Mouse (Mus musculus): ENCODE measurements around the gene Rab22a. TPM values are rescaled to one million over a fixed set of nuclear protein-coding genes. Genes with fewer than 3 reads are reported as not detected.
A peak's percentile ranks its signal among the peaks of the same experiment; 100 is the strongest.
"Not testable (repeated sequence)": the region's sequence is repeated elsewhere in the genome, so short reads cannot be mapped to it uniquely, and the experiment has no call there.

Rab22a gene
- 10 to 100 TPM; 30.1 to 30.2 TPM for total RNA-seq (2021)
- long read RNA-seq, experiment 1, full-length matches to known transcripts, result 127 of 135 reads
- long read RNA-seq, experiment 1, partial matches to known transcripts, result 3 of 135 reads
- long read RNA-seq, experiment 1, other reads (novel, unspliced or antisense), result 5 of 135 reads
- long read RNA-seq, experiment 2, full-length matches to known transcripts, result 88 of 98 reads
- long read RNA-seq, experiment 2, partial matches to known transcripts, result 2 of 98 reads
- long read RNA-seq, experiment 2, other reads (novel, unspliced or antisense), result 8 of 98 reads

GRCm38 (mm10) chr2:173659057-173659925, at the start of gene Rab22a:
Gene Rab22a (plus strand): TSS chr2:173659760.
- peak; percentile 99 for DNase-seq
- intact Hi-C loops (cut with DNase I), result loop anchor here (10.0 kb wide), 1 partner anchor 416 kb away; the partner anchor contains the start of gene Stx16

GRCm38 (mm10) chr2:173615378-173616081, 44.0 kb upstream of the Rab22a start:
- intact Hi-C loops (cut with DNase I), result no loop called here
- DNase-seq, result no peak

GRCm38 (mm10) chr2:173616156-173616555, 43.4 kb upstream of the Rab22a start:
- intact Hi-C loops (cut with DNase I), result no loop called here
- no peak for DNase-seq

DNA sequence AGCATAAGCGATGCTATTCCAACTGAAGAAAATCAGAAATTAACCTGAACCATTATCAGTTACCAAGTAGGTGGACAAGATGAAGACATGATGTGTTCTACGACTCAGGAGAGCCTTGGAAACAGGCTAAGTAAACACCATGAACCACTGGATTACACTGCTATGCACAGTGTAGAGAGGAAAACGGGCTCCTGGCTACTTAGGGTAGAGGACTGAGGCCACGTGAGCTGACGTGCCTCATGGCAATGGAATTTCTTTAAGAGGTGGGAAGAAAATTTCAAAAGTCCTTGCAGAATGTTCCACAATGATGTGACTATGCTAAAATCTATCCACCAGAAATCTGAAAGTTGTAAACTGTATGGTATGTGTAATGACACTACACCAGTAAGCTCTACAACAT, 40.4 kb upstream of the Rab22a start:
- DNase-seq, result no peak
- intact Hi-C loops (cut with DNase I), result no loop called here

DNA sequence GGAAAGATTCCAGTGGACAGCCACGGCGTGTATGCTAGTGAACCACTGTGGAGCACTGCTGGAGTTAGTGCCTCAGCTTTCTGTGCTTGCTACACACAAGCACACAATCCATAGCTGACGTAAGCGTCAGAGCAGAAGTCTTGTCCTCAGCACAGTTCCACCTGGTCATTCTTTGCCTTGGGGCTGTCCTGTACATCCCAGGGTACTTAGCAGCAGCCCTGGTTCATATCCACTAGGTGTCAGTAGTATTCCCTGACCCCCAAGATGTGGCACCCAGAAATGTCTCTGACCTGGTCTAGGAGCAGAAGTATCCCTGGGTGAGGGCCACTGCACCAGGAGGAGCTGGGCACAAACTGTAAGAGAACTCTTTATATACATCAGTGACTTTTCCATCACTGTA, 38.9 kb upstream of the Rab22a start:
- DNase-seq, result no peak
- intact Hi-C loops (cut with DNase I), result no loop called here

DNA sequence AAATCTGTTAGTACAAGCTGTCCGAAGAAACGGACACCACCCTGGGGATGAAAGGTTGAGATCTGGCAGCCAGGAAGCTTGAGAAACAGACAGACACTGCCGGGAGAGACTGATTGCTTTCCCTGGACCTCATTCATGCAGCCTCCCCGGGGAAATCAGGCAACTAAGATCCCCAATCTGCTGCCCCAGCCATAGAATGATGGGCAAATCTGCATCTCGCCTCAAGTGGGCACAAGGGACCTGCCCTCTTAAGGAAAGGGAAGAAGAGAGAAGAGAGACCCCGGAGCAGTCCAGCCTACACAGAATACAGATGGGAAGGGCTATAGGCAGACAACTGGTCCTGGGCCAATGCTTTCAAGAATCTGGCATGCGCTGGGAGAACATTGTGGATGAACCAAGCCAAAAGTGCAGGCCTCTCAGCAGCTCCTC, 37.4 kb upstream of the Rab22a start:
- intact Hi-C loops (cut with DNase I), result no loop called here
- peak; percentile 45 to 57 for DNase-seq

GRCm38 (mm10) chr2:173624667-173625066, 34.9 kb upstream of the Rab22a start:
- intact Hi-C loops (cut with DNase I), result no loop called here
- no peak for DNase-seq

DNA sequence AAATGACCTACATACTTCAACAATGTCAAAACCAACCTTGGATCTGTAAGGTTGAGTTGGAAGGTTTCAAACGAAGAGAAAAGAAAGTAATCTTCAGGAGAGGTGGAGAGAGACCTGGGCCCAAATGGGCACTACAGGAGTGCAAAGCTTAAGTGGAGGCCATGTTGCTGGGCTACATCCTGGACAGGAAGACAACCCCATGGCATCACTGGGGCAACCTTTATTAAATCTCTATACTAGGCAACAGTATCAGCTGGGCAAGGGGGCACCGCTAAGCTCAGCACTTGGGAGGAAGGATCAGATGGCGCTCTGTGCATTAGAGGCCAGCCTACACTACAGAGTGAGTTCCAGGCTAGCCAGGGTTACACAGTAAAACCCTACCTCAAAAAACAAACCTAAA, 33.8 kb upstream of the Rab22a start:
- intact Hi-C loops (cut with DNase I), result no loop called here
- DNase-seq, result no peak

GRCm38 (mm10) chr2:173634106-173634505, 25.5 kb upstream of the Rab22a start:
- intact Hi-C loops (cut with DNase I); DNase-seq: not testable (repeated sequence)

GRCm38 (mm10) chr2:173641370-173641769, 18.2 kb upstream of the Rab22a start:
- no peak for DNase-seq

GRCm38 (mm10) chr2:173642262-173642999, 17.1 kb upstream of the Rab22a start:
- no peak for DNase-seq
- intact Hi-C loops (cut with DNase I), result no loop called here

More at GRCm38 (mm10) chr2:173641370-173641769, 18.2 kb upstream of the Rab22a start:
- intact Hi-C loops (cut with DNase I), result no loop called here

DNA sequence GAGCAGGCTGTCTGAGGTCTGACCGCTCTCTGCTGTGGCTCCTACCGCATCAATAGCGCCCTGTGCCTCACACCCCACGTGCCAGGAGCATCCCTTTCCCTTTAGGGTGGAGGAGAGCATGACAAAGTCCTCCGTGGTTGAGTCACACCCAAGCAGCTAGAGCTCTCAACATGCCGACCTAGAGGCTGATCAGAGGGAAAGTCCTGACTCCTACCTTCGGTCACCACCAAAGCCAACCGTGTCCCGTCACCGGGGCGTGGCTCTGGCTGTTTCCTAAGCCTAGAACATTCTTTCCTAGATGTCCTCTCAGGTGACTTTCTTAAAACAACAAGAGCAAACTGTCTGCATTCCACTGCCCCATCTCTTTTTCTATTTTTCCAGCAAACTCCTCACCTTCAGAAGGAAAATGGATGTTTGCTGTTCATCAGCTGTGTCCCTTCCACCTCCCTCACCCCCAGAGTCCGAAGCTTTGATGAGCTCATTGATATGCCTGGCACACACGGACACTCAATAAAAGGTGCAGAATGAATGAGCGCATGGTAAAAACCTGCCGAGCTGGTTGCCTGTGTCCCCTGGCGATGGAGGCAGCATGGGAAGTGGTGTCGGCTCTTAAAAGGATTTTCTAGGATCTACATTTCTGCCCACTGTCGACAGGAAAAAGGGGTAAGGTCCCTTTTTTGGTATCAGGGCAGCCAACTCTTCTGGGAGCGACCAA, 12.2 kb upstream of the Rab22a start:
- intact Hi-C loops (cut with DNase I), result no loop called here
- DNase-seq, result no peak

DNA sequence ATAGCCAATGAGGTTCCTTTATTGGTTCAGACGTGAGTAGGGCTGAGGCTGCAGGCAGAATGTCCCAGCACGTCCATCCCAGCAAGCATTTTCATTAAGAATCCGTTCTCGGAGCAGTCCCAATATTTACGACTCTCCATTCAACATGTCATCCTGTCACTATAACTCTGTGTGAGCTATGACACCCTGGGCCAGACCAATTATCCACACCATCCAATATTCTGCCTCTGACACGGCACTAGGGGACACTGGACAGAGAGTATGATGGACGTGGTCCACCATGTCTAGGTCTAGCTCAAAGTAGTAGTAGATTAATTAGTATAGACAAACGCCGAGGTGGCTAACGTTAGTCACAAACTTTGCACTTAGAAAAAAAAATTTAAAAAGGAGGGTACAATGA, 9.8 kb upstream of the Rab22a start:
- DNase-seq, result no peak
- intact Hi-C loops (cut with DNase I), result loop anchor here (10.0 kb wide), 1 partner anchor 425 kb away; the partner anchor contains the start of gene Stx16

GRCm38 (mm10) chr2:173653526-173653925, 6.0 kb upstream of the Rab22a start:
- no peak for DNase-seq
- intact Hi-C loops (cut with DNase I), result loop anchor here (10.0 kb wide), 1 partner anchor 421 kb away; the partner anchor contains the start of gene Stx16

GRCm38 (mm10) chr2:173657736-173658135, 1.8 kb upstream of the Rab22a start:
- no peak for DNase-seq
- intact Hi-C loops (cut with DNase I), result loop anchor here (10.0 kb wide), 1 partner anchor 417 kb away; the partner anchor contains the start of gene Stx16

GRCm38 (mm10) chr2:173658517-173658916, 1.0 kb upstream of the Rab22a start:
- intact Hi-C loops (cut with DNase I), result loop anchor here (10.0 kb wide), 1 partner anchor 416 kb away; the partner anchor contains the start of gene Stx16
- DNase-seq, result no peak

GRCm38 (mm10) chr2:173659926-173660684, 545 bp downstream of the Rab22a start:
- no peak for DNase-seq
- intact Hi-C loops (cut with DNase I), result loop anchor here (5.0 to 10.0 kb wide), 2 partner anchors 77 to 415 kb away; partner anchors contain the start of genes Stx16 and Vapb

DNA sequence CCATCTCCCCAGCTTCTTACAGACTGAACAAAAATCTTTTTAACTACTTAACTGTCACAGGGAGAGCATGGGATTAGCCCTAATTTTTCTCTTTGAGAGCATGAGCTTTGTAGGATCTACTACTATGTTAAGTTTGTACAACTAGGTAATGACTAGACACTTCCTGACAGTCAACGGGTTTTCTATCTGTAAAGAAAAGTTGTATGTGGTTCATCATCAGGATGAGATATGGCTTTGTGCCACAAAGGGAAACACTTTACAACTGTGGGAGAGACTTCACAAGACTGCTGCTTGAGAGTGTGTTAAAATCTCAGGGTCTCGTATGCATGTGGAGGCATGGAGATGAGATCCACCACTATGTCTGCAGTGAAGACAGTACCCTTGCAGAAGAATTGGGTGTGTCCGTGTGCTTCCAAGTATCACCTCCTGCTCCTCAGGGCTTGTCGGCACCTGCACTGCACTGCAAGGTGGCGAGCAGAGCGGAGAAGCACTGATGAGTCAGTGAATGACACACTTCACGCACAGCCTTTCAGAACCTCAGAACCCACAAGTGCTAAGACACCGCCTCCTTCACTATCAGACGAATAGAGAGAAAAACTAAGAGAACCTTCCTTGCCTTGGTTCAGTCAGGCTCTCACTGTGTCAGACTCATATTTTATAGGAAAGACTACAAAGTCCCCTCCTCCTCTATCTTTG, 2.8 kb downstream of the Rab22a start:
- intact Hi-C loops (cut with DNase I), result loop anchor here (5.0 kb wide), 1 partner anchor 75 kb away; the partner anchor contains the start of gene Vapb
- no peak for DNase-seq
